Mouse (Mus musculus) liver, adult (tissue): ENCODE measurements around the gene Shroom3.

Experiments
- GATA4 ChIP-seq: IDR thresholded peaks from 2 replicates; pipeline ENCODE4 v1.6.1; 2014; ENCODE audit warnings: mild to moderate bottlenecking, low read length; ENCODE audit not compliant: insufficient replicate concordance

Gene Shroom3

DNA sequence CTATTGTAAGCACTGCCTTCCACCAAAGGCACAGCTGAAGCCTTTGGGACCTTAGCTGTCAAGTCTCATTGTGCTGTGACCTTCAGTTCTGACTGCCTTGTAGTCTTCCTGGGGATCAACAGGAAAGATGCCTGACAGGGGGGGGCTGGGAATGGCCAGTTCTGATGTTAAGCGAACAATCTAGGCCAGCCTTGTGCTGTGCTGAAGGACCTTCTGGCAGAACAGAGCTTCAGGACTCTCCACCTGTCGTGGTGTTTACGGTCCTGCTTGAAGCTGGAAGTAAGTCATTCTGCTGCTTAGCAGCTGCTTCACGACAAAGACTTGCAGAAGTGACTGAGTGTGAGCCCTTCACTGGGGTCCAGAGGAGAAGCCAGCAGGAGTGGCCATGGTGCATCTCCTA, 156.1 kb downstream of the Shroom3 start:
- TF ChIP-seq GATA4, result no peak

DNA sequence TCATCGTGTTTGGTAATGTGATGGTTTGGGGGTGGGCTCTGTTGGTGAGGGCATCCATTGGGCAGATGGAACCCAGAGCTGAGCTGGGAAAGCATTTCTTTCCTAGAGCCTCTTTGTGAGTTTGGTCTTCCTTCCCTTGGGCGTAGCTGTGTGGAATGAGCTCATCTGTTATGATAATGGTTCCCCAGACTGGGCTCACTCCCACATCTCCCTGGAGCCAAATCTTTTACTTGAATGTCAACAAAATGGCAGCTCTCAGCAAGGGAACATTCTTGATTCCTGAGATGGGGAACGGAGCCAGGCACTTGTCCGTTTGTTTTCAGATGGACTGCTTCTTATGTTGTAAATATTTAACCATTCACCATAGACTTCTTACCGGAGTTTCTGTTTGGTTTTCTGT, 158.2 kb downstream of the Shroom3 start:
- no peak for TF ChIP-seq GATA4

DNA sequence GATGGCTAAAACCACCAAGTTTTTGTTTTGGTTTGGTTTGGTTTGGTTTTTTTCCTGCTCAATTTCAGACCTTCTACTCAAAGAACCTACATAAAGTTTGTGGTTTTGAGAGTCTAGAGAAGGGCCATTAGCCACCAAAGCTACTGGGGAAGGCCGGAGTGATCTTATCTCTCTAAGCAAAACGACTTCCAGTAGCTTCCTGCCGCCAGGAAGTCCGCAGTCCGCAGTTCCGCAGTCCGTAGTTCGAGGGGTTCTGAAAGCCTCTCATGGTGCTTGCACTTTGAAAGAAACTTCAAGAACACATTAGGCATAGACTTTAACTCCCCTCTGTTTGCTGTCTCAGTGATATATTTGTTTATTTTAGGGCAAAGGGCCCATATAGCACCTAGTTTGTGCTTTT, 159.2 kb downstream of the Shroom3 start:
- TF ChIP-seq GATA4, result no peak

DNA sequence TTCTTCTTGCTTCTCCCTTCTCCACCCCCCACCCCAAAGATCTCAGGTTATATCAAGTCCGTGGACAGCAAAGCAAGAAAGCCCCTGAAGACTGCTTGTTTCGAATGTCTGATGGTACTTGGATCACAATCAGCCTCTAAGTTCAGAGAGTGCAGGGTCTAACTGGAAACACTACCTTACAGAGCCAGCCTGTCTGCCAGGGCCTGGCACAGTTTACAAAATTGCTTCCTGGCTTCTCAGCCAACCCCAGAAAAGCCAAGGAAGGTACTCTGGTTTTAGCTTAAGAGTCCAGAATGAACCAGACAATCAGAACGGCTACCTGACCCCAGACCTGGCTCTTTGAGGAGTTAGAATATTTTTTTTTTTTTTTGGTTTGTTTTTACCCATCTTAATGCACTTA, 159.6 kb downstream of the Shroom3 start:
- TF ChIP-seq GATA4, result no peak

DNA sequence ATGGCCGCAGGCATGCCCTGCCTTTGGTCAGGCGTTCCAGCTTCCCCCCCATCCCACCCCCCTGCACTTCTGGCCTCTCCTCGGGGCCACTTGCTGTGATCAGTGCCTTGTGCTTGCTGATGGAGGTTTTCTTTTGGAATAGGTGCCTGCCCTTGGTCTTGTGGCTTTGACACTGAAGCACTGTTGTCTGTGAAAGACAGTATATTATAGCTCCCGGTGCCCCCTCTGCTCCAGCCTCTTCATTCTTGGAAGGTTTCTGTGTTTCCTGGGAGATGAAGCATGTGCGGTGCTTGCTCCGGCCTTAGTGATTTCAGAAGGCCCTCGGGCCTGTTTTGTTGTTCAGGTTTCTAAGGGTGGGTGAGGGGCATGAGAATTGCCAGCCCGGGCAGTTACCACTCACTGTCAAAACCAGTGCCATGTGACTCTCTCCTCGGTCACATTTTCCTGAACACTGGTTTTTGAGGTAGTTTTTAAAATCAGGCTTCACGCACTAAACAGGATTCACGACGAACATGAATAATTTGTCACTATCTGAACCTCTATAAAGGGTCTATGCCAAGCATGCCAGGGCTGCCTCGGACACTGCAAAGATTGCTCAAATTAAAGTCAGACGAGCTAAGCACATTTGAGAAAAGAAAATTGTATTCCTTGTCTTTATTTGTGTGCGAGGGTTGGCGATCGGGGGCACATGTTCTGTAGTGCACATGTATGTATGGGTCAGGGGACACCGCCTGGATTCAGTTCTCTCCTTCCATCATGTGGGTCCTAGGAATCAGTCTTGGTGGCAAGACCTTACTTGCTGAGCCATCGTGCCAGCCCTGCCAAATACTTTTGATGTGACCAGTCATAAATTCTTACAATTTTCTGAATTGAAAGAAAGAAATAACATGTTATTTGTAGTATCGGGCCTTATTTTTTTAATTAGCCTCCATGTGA, 160.9 kb downstream of the Shroom3 start:
- no peak for TF ChIP-seq GATA4

DNA sequence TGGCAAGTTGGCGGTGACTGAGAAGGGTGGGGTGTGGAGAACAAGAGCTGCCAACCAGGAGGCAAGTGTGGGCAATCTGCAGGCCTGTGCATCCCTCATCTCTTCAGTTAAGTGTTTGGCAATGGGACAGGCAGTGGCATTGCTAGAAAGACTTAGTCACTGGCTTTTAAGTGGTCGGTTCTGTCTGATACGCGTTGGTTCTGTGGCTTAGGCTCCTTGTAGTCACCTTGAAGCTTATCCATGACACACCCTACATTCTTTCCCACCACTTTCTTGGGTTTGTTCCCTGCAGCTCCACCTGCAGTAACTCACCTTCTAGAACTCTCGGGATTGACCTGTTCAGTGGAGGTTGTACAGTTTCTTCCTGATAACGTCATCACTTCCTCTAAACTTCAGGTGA, 166.5 kb downstream of the Shroom3 start:
- no peak for TF ChIP-seq GATA4

DNA sequence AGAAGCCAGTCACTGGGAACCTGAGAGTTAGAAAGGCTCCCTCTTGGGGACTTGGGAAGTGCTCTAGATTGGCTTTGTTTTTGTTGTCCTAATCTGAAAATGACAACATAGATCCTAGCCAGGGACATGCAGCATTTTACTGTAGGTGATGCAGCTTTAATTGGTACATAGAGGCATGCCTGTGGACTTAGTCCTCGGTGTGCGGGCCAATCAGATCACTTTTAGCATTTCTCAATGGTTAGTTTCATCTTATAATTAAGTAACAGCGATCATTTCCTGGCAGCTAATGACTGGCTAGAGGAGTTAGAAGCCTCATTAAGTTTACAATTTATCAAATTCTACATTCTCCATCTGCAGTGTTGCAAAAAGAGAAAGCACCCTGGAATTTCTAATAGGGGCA, 167.7 kb downstream of the Shroom3 start:
- TF ChIP-seq GATA4, result no peak

DNA sequence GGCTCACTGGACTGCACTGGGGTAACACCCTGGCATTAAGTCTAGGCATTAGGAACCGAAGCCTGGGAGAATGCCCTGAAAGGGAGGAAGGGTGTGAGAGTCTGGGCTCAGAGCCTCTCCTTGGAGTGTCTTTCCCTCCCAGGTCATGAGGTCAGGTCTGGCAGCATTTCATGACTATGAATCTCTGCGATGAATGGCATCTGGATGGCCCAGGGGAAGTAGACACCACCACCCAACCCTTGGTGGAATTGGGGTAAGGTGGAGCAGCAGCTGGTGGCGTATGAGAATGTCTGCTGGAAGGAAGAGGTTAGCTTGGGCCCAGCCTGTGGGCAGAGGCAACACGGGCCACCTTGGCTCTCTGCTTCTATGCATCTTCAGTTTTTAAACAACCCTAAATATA, 171.7 kb downstream of the Shroom3 start:
- no peak for TF ChIP-seq GATA4

DNA sequence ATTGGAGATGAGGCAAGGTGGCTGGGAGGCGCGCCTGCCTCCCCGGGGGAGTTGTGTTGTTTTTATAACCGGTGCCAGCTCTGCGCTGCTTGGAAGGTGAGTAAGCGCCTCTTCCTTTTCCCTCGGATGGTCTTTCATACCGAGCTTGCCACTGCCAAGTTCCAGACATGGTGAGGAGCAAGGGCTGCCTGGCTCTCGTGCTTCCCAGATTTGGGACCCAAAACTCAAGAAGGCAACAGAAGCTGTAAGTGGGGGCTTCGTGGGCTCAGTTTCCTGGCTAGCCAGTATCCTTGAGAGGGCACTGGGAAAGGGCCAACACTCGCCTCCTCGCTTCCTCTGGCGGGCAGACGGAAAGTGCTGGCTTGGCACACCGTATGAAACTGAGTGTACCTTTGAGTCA, 173.1 kb downstream of the Shroom3 start:
- no peak for TF ChIP-seq GATA4

DNA sequence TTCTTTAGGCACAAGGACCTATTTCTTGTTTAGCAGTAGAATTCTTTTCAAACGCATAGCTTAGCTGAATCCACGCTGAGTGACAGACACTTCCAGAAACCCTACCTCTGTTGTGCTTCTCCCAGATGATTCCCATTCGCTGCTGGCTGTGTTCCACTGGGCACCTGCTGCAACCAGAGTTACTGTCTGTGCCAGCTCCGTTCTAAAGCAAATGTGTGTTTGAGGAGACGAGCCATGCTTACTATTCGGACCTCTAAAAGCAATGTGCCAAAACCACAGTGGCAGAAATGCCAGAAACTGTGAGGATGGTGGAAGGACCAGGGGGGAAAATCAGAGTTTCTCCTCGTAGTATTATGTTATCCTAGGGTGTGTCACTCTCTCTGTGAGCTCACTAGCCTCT, 173.9 kb downstream of the Shroom3 start:
- TF ChIP-seq GATA4, result no peak

DNA sequence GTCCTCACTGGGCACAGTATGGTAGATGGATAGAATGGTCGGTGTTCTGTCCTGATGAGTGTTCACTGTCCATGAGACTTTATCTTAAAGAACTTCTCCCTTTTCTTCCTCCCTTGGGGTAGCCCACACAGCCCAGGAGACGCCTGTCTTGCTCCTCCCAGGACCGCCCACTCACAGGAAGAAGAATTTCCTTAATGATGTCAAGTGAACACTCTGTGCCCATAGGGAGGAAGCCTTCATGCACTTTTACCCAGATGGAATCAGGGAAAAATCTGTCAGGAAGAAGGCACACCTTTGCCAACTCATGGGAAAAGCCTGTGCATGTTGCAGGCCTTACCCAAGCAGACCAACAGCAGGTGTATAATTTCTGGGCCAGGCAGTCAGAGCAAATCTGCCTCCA, 174.9 kb downstream of the Shroom3 start:
- TF ChIP-seq GATA4, result no peak

DNA sequence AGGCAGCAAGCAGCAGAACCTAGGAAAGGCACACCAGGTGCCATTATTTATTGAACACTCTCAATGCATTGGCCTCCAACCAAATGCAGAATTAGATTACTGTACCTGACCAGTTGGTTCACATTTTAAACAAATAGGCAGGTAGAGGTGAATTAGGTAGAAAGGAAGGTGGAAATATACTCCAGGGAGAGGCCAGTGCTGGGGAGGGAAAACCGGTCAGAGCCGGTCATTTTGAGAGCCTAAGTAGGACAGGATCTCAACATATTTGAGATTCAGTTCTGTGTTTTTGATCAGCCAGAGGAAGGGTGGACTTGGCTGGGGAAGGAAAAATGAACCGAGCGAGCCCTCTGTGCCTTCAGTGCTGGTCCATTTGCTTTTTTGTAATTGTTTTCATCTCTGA, 175.3 kb downstream of the Shroom3 start:
- TF ChIP-seq GATA4, result no peak

DNA sequence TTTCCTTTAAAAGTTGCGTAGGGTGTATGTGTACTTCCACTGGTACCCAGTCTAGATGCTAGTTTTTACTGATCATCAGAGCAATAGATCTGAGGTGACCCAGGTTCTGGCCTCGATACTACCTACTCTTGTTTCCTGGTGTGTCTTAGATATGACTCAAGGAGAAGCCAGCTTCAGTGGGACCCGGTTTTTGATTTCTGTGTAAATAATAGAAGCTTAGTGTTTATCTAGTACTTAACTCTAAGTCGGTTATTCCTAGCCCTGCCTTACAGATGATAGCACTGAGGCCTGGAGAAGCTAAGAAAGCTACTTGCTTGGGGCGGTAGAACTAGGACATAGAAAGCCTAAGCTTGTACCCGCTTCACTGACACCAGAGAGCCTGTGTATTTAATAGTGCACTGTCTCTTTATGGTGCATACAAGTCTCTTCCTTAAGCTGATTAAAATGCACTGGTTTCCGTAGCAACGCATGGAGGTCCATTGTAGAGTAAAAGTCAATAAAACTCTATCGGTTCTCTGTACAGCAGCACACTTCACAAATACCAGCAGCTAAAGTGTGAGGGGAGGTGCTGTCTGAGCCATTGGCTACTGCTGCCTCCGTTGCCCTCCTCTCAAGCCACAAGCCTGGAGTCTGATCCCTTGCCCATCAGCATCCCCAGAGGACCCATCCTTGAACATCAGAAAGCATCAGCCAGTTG, 178.3 kb downstream of the Shroom3 start:
- no peak for TF ChIP-seq GATA4

DNA sequence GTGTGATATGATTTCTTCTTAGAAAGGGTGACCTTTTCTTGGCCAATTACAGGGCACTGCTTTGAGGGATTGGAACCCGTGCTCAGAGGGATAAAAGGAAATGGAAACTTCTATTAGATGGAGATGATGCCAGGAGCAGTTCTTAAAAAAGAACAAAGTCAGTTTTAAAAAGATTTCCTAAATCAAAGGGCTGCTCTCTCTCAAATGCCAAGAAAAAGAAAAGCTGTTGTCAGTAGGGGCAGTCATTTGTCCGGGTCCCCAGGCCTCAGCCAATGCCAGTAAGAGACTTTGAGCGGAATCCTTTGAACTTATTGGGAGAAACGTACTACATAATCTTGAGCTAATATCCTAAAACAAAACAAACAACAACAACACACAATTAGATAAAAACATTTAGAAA, 181.9 kb downstream of the Shroom3 start:
- TF ChIP-seq GATA4, result no peak

DNA sequence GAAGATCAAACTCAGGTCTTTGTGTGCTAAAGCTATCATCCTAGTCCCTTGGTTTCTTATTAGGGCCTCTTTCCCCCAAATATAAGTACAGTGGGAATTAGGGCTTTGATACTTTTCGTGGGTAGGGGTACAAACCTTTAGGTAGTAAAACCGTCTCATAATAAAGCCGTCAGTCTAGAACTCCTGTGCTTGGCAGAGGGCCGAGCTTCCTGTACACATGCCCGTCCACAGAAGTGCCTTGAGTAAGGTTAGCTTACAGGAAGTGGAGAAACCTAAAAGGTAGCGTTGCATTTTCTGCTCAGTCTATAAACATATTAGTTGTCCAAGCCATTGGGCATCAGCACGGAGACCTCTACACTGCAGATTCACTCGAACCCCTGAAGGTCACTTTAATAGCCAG, 183.3 kb downstream of the Shroom3 start:
- TF ChIP-seq GATA4, result no peak

DNA sequence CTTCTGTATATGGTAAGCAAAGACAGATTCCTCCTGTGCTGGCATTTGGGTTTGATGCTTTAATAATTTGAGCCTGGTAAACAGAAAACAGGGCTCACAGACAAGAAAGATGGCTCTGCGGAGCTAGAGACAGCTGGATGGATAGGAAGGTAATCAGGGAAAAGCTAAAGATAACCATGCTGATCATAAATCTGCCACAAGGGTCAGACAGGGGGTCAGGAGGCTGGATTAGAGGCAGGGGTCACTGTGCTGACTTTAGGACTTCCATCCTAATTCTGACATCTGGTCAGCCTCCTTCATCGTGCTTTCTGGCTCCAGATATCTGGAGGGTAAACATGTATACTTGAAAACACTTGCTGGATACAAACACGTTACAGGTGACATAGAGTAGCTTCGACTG, 184.0 kb downstream of the Shroom3 start:
- TF ChIP-seq GATA4, result no peak
